Mouse (Mus musculus) midbrain, embryonic 14.5 days (tissue): Measurements from ENCODE around the gene Smpd4. TPM values are rescaled to one million over a fixed set of nuclear protein-coding genes. Genes with fewer than 3 reads are reported as not detected.

Source experiments
- ATAC-seq: fragments of 200-750 bp; cut with Nextera tagmentation; 2 replicates; pipeline ENCODE4 v1.8.0; 2017; ENCODE audit warnings: moderate number of reproducible peaks, moderate library complexity; ENCODE audit not compliant: low FRiP score, low TSS enrichment
- DNase-seq: peaks from one replicate; pipeline ENCODE4 v3.0.0-alpha.2; 2015
- H3K27ac ChIP-seq: fragments of 300-500 bp; sonication (generic); replicated peaks from 2 replicates; pipeline ENCODE4 v1.5.1; 2014; ENCODE audit warnings: mild to moderate bottlenecking, low read depth, low read length, moderate library complexity
- H3K27me3 ChIP-seq: fragments of 300-500 bp; sonication (generic); 2 replicates; pipeline ENCODE4 v1.6.1; 2014; ENCODE audit warnings: low read length, control low read depth, mixed read lengths; ENCODE audit not compliant: control insufficient read depth, insufficient read depth
- H3K36me3 ChIP-seq: fragments of 300-500 bp; sonication (generic); 2 replicates; pipeline ENCODE4 v1.6.1; 2014; ENCODE audit warnings: low read length, control low read depth; ENCODE audit not compliant: control insufficient read depth, insufficient read depth
- H3K4me1 ChIP-seq: fragments of 300-500 bp; sonication (generic); 2 replicates; pipeline ENCODE4 v1.6.1; 2014; ENCODE audit warnings: mild to moderate bottlenecking, antibody characterized with exemption, low read length, control low read depth; ENCODE audit not compliant: control insufficient read depth, insufficient read depth
- H3K4me2 ChIP-seq: fragments of 300-500 bp; sonication (generic); 2 replicates; pipeline ENCODE4 v1.6.1; 2014; ENCODE audit warnings: mild to moderate bottlenecking, low read length, moderate library complexity
- H3K4me3 ChIP-seq: fragments of 300-500 bp; sonication (generic); replicated peaks from 2 replicates; pipeline ENCODE4 v1.5.1; 2014; ENCODE audit warnings: low read depth, low read length
- H3K9ac ChIP-seq: fragments of 300-500 bp; sonication (generic); replicated peaks from 2 replicates; pipeline ENCODE4 v1.6.1; 2014; ENCODE audit warnings: mild to moderate bottlenecking, low read length, moderate library complexity
- H3K9me3 ChIP-seq: fragments of 300-500 bp; sonication (generic); 2 replicates; pipeline ENCODE4 v1.6.1; 2016; ENCODE audit warnings: low read length, control low read depth, mixed read lengths; ENCODE audit not compliant: control insufficient read depth
- WGBS: fragments of 180-500 bp; shearing (Covaris S2); extraction: QIAGEN DNeasy Blood & Tissue Kit; methylation state at CpG from one replicate; pipeline ENCODE4 v1.1.7; 2014; 5-methylcytosine and 5-hydroxymethylcytosine counted together
- polyA plus RNA-seq: library from polyadenylated mRNA; unstranded; fragments of >200 nt; fragmentation: Nextera tagmentation; extraction: Ambion mirVana; gene quantifications from 2 replicates; pipeline ENCODE4 v1.2.1, GENCODE M21; 2014

Smpd4 gene
- polyA plus RNA-seq, 1 experiment from 2014 or later, result 29.3 TPM

GRCm38 (mm10) chr16:17643437-17643990 lies 24.4 kb downstream of the Smpd4 start:
- Histone ChIP-seq H3K27me3 (no peaks in the 10 kb centered on the region), H3K9ac (no peak overlapping the region), H3K9me3 (no peaks in the 10 kb centered on the region), H3K27ac (no peak overlapping the region), H3K4me2 (no peak overlapping the region), H3K36me3 (peaks cover 54% of the 10 kb centered on the region), H3K4me3 (no peak overlapping the region), H3K4me1 (peaks cover 10% of the 10 kb centered on the region; the same call in 1 of the 2 replicates)
- DNase-seq, result no peak
- no peak for ATAC-seq
- WGBS, result 95% methylated on average over 4 of the region's 4 CpGs

GRCm38 (mm10) chr16:17646310-17647114 lies 27.4 kb downstream of the Smpd4 start, which contains the start of gene Ccdc74a:
TSS of gene Ccdc74a (plus strand) at chr16:17646470.
- 2% methylated on average over 65 of the region's 65 CpGs for WGBS

GRCm38 (mm10) chr16:17647156-17647555 lies 28.0 kb downstream of the Smpd4 start:
- peaks cover 48% of the 10 kb centered on the region for H3K36me3 ChIP-seq
- H3K4me3 ChIP-seq, result peak overlapping the region; percentile 57; the same call in 1 of the 2 replicates
- H3K9me3 ChIP-seq, result no peaks in the 10 kb centered on the region
- peak overlapping the region; percentile 89 for H3K4me2 ChIP-seq
- ATAC-seq (0 out of 2 replicates have a peak, but pooled peaks have one; percentile 22), DNase-seq (no peak)
- H3K27me3 ChIP-seq, result no peaks in the 10 kb centered on the region
- H3K27ac ChIP-seq, result no peak overlapping the region
- WGBS, result 6% methylated on average over 1 of the region's 1 CpGs
- H3K4me1 ChIP-seq, result peaks cover 10% of the 10 kb centered on the region; the same call in 1 of the 2 replicates
- H3K9ac ChIP-seq, result peak overlapping the region; percentile 65; the same call in 1 of the 2 replicates

More at GRCm38 (mm10) chr16:17646310-17647114, 27.4 kb downstream of the Smpd4 start, which contains the start of gene Ccdc74a:
- Histone ChIP-seq H3K9ac (peak within 1 kb of the TSS; percentile 65), H3K36me3 (peaks cover 45% of the 10 kb centered on the region), H3K9me3 (no peaks in the 10 kb centered on the region), H3K4me3 (peak within 1 kb of the TSS; percentile 57), H3K4me1 (peaks cover 10% of the 10 kb centered on the region; the same call in 1 of the 2 replicates), H3K4me2 (peak within 1 kb of the TSS; percentile 89), H3K27me3 (no peaks in the 10 kb centered on the region), H3K27ac (peak within 1 kb of the TSS; percentile 49)
- ATAC-seq (peak; percentile 87), DNase-seq (peak; percentile 91)

DNA sequence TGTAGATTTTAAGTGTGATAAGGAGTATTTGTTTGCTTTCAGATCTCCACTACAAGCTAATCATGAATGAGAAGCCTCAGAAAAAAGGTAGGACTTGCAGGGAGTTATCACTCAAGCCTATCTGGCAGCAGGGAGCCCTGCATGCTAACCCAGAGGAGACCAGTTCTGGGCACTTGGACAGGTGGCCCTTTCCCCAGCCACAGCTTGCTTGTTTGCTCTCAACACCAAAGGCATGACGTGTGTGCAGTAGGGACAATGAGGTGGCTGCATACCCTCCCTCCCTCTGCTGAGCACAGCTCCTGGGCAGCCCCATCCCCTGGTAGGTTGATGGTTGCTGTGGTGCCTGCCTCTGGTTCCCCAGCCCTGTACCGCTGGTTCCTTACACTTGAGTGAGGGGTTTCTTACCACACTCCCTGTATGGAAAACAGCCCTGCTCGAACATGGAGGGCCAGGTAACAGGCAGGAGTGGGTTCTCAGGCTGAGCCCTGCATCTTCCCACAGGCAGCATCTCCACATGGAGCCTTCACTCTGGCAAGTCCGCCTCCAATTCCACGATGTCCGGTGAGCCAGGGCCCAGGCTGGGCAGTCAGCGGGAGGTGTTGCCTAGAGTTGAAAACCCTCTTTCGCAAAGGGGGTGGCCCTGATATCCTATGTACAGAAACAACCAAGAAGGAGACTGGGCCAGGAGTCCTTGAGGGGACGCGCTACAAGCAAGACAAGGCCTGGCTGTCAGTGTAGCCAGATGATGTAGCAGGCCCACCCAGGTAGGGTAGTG lies 28.6 kb downstream of the Smpd4 start:
- peaks cover 10% of the 10 kb centered on the region; the same call in 1 of the 2 replicates for H3K4me1 ChIP-seq
- no peaks in the 10 kb centered on the region for H3K27me3 ChIP-seq
- no peak for DNase-seq
- H3K36me3 ChIP-seq, result peaks cover 48% of the 10 kb centered on the region
- H3K9me3 ChIP-seq, result no peaks in the 10 kb centered on the region
- H3K4me3 ChIP-seq, result no peak overlapping the region
- H3K27ac ChIP-seq, result no peak overlapping the region
- H3K9ac ChIP-seq, result no peak overlapping the region; the same call in 1 of the 2 replicates
- ATAC-seq, result no peak
- WGBS, result 76% methylated on average over 10 of the region's 10 CpGs
- H3K4me2 ChIP-seq, result no peak overlapping the region; the same call in 1 of the 2 replicates

- Histone ChIP-seq H3K36me3 (peaks cover 59% of the 10 kb centered on the region), H3K4me3 (no peak overlapping the region), H3K9me3 (no peaks in the 10 kb centered on the region), H3K27me3 (no peaks in the 10 kb centered on the region), H3K4me2 (no peak overlapping the region), H3K27ac (no peak overlapping the region), H3K9ac (no peak overlapping the region), H3K4me1 (peaks cover 10% of the 10 kb centered on the region; the same call in 1 of the 2 replicates)
- 90% methylated on average over 16 of the region's 16 CpGs for WGBS
- ATAC-seq, result no peak
- no peak for DNase-seq
These were observed 30.9 kb downstream of the Smpd4 start for GRCm38 (mm10) chr16:17649925-17650605.

GRCm38 (mm10) chr16:17650711-17651110 lies 31.6 kb downstream of the Smpd4 start:
- no peaks in the 10 kb centered on the region for H3K27me3 ChIP-seq
- no peak overlapping the region for H3K27ac ChIP-seq
- no peak overlapping the region for H3K4me2 ChIP-seq
- H3K9me3 ChIP-seq, result no peaks in the 10 kb centered on the region
- H3K4me3 ChIP-seq, result no peak overlapping the region
- ATAC-seq (no peak), DNase-seq (no peak)
- WGBS, result 92% methylated on average over 1 of the region's 1 CpGs
- H3K4me1 ChIP-seq, result peaks cover 10% of the 10 kb centered on the region; the same call in 1 of the 2 replicates
- H3K36me3 ChIP-seq, result peaks cover 65% of the 10 kb centered on the region
- no peak overlapping the region for H3K9ac ChIP-seq

DNA sequence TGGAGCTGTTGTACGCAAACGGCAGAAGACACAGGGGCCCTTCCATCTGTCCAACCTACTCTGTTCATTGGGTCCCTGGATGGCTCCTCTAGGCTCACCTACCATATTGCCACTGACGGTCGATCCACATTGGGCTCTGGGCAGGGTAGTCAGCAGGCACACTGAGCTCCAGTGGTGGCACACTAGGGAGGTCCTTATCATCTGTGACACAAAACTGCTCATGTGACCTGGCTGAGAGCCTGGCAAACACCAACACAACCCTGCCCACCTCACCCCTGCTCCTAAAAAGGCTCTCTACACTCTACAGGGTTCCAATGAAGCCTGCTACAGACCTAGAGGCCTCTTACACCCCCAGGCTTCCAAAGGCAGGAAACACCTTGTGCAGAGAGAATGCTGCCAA lies 33.5 kb downstream of the Smpd4 start:
- DNase-seq (no peak), ATAC-seq (no peak)
- H3K4me3 ChIP-seq, result no peak overlapping the region
- H3K4me1 ChIP-seq, result no peaks in the 10 kb centered on the region
- H3K4me2 ChIP-seq, result no peak overlapping the region
- H3K36me3 ChIP-seq, result peaks cover 69% of the 10 kb centered on the region
- H3K9me3 ChIP-seq, result no peaks in the 10 kb centered on the region
- no peak overlapping the region for H3K27ac ChIP-seq
- 95% methylated on average over 4 of the region's 4 CpGs for WGBS
- no peaks in the 10 kb centered on the region for H3K27me3 ChIP-seq
- H3K9ac ChIP-seq, result no peak overlapping the region

DNA sequence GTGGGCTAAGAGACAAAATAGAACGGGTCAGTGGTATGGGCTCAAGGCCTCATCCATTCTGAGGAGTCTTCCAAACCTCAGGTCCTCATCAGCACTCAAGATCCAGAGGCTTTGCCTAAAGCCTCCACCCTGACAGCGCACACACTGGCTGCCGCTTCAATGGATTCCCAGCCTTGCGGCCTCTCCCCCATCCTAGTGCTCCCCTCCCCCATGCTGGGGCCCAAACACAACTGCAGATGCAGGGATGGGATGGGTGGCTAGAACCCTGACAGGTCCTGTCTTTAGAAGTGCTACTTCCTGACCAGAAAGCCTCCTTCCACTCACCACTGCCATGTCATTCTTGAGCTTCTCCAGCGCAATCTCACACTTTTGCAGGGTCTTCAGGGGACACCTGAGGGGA lies 34.4 kb downstream of the Smpd4 start:
- H3K36me3 ChIP-seq, result peaks cover 69% of the 10 kb centered on the region
- no peaks in the 10 kb centered on the region for H3K4me1 ChIP-seq
- H3K27me3 ChIP-seq, result no peaks in the 10 kb centered on the region
- H3K9ac ChIP-seq, result no peak overlapping the region
- H3K4me3 ChIP-seq, result no peak overlapping the region
- ATAC-seq, result no peak
- no peaks in the 10 kb centered on the region for H3K9me3 ChIP-seq
- DNase-seq, result no peak
- 91% methylated on average over 5 of the region's 5 CpGs for WGBS
- no peak overlapping the region for H3K4me2 ChIP-seq
- no peak overlapping the region for H3K27ac ChIP-seq
